Mouse (Mus musculus): ENCODE measurements around the gene Gm3045.

DNA sequence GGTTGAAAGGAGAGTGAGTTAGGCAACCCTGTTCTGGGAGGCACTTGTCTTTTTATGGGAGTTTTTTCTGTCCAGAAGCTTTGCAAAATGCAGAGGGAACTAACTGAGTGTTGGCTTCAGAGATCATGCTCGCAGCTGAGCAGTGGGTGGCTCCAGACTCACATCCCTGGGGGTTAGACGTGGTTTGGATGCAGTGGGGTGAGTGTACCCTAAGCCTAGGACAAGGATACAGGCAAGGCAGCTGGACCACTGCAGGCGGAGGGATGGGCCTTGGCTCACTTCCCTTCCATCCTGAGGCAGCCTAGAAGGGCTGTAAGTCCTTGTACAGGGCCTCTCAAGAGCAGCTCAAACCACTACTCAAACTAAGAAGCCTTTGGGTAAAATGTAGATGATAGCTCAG is 43.0 kb upstream of the Gm3045 start:
- TF ChIP-seq CTCF (IDR thresholded peaks at IDR 0.05; ENCODE audit: control insufficient read depth, insufficient read depth, insufficient replicate concordance, low read depth, low read length) (no peak), POLR2A (IDR thresholded peaks at IDR 0.05; ENCODE audit: control insufficient read depth, low read depth, low read length) (no peak)
